Mouse (Mus musculus): ENCODE results near the gene Psmd10. TPM values are rescaled to one million over a fixed set of nuclear protein-coding genes. Genes with fewer than 3 reads are reported as not detected.
A peak's percentile ranks its signal among the peaks of the same experiment; 100 is the strongest.

The Psmd10 gene
- polyA plus RNA-seq, 1 experiment = 0.36 TPM

- Histone ChIP-seq H3K9me3 (ENCODE audit: control insufficient read depth, low read length) (no peaks in the 10 kb centered on the region), H3K4me3 (replicated peaks) (no peak overlapping the region)
- TF ChIP-seq GATA1 (IDR thresholded peaks at IDR 0.05; ENCODE audit: low read length) = no peak
- no peak for TF ChIP-seq TAL1 (IDR thresholded peaks at IDR 0.05; ENCODE audit: low read length)
Measured at GRCm38 (mm10) chrX:140979546-140979945, 23.0 kb upstream of the Psmd10 start.

DNA sequence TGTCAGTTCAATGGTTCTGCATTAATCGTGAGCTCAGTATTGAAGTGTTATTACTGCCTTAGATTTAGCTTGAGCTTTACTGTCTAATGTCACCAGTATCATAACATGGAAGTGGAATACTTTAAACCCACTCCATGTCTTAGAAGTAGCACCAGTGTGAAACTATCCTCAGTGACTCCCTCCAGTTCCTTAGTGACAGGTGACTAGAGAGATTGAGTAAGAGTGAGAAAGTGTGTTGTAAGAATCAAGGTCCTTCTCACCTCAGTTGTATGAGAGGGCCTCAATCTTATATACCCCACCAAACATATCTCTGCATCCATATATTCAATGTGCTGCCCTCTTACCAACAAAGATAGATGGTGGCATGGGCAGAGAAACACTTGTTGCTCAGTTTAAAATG, 22.4 kb upstream of the Psmd10 start:
- Histone ChIP-seq H3K4me3 (replicated peaks) (no peak overlapping the region), H3K4me1 (ENCODE audit: control insufficient read depth) (peaks cover 5% of the 10 kb centered on the region), H3K9me3 (ENCODE audit: control insufficient read depth, low read length) (no peaks in the 10 kb centered on the region), H3K27me3 (ENCODE audit: control insufficient read depth) (0 out of 2 replicates have a peak, but pooled peaks cover 4% of the 10 kb centered on the region), H3K36me3 (ENCODE audit: control insufficient read depth) (peaks cover 2% of the 10 kb centered on the region)
- TF ChIP-seq TAL1 (IDR thresholded peaks at IDR 0.05; ENCODE audit: low read length) (no peak), GATA1 (IDR thresholded peaks at IDR 0.05; ENCODE audit: low read length) (no peak)

More at GRCm38 (mm10) chrX:140979546-140979945, 23.0 kb upstream of the Psmd10 start:
- Histone ChIP-seq H3K27me3 (ENCODE audit: control insufficient read depth) (0 out of 2 replicates have a peak, but pooled peaks cover 4% of the 10 kb centered on the region), H3K36me3 (ENCODE audit: control insufficient read depth) (peaks cover 2% of the 10 kb centered on the region), H3K4me1 (ENCODE audit: control insufficient read depth) (peaks cover 5% of the 10 kb centered on the region)

GRCm38 (mm10) chrX:140956959-140957358, 431 bp upstream of the Psmd10 start:
- no peak for TF ChIP-seq GATA1 (IDR thresholded peaks at IDR 0.05; ENCODE audit: low read length)
- no peak for TF ChIP-seq TAL1 (IDR thresholded peaks at IDR 0.05; ENCODE audit: low read length)
- H3K4me1 ChIP-seq (ENCODE audit: control insufficient read depth) = peaks cover 25% of the 10 kb centered on the region
- peaks cover 2% of the 10 kb centered on the region; the same call in 1 of the 2 replicates for H3K27me3 ChIP-seq (ENCODE audit: control insufficient read depth)
- H3K36me3 ChIP-seq (ENCODE audit: control insufficient read depth) = peaks cover 35% of the 10 kb centered on the region
- no peaks in the 10 kb centered on the region for H3K9me3 ChIP-seq (ENCODE audit: control insufficient read depth, low read length)
- H3K4me3 ChIP-seq (replicated peaks) = peak overlapping the region; percentile 84

GRCm38 (mm10) chrX:140953618-140954017, 2.9 kb downstream of the Psmd10 start:
- H3K4me3 ChIP-seq (replicated peaks) = peak overlapping the region; percentile 84
- peak; percentile 72 for TF ChIP-seq GATA1 (IDR thresholded peaks at IDR 0.05; ENCODE audit: low read length)
- TF ChIP-seq TAL1 (IDR thresholded peaks at IDR 0.05; ENCODE audit: low read length) = peak; percentile 56; the same call in 2 of the 3 replicates

DNA sequence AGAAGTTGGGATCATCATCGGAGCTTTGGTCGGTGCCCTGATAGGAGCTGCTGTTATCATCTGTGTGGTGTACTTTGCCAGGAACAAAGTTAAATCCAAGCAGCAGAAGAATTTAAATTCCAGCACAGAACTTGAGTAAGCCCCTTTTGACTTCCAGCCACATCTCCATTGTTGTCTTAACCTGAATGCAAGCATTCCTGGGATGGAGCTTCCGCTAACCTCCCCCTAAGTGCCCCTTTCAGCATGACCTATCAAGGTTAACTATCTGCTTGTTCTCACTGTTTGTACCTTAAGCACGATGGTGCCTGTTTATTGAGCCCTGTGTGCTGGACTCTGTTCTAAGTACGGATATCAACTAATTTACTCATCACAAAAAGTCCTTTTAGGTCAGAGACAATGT, 20.3 kb downstream of the Psmd10 start:
- H3K9me3 ChIP-seq (ENCODE audit: control insufficient read depth, low read length) = no peaks in the 10 kb centered on the region
- H3K27me3 ChIP-seq (ENCODE audit: control insufficient read depth) = peaks cover 9% of the 10 kb centered on the region
- no peak overlapping the region for H3K4me3 ChIP-seq (replicated peaks)
- H3K4me1 ChIP-seq (ENCODE audit: control insufficient read depth) = no peaks in the 10 kb centered on the region
- TF ChIP-seq GATA1 (IDR thresholded peaks at IDR 0.05; ENCODE audit: low read length) (no peak), TAL1 (IDR thresholded peaks at IDR 0.05; ENCODE audit: low read length) (no peak)
- H3K36me3 ChIP-seq (ENCODE audit: control insufficient read depth) = no peaks in the 10 kb centered on the region

More at GRCm38 (mm10) chrX:140953618-140954017, 2.9 kb downstream of the Psmd10 start:
- peaks cover 25% of the 10 kb centered on the region for H3K4me1 ChIP-seq (ENCODE audit: control insufficient read depth)
- peaks cover 2% of the 10 kb centered on the region; the same call in 1 of the 2 replicates for H3K27me3 ChIP-seq (ENCODE audit: control insufficient read depth)
- H3K9me3 ChIP-seq (ENCODE audit: control insufficient read depth, low read length) = no peaks in the 10 kb centered on the region
- H3K36me3 ChIP-seq (ENCODE audit: control insufficient read depth) = peaks cover 61% of the 10 kb centered on the region

- TF ChIP-seq TAL1 (IDR thresholded peaks at IDR 0.05; ENCODE audit: low read length) = no peak
- no peak for TF ChIP-seq GATA1 (IDR thresholded peaks at IDR 0.05; ENCODE audit: low read length)
- H3K4me1 ChIP-seq (ENCODE audit: control insufficient read depth) = no peaks in the 10 kb centered on the region
- no peaks in the 10 kb centered on the region for H3K36me3 ChIP-seq (ENCODE audit: control insufficient read depth)
- H3K4me3 ChIP-seq (replicated peaks) = no peak overlapping the region
- H3K9me3 ChIP-seq (ENCODE audit: control insufficient read depth, low read length) = no peaks in the 10 kb centered on the region
- peaks cover 9% of the 10 kb centered on the region for H3K27me3 ChIP-seq (ENCODE audit: control insufficient read depth)
Measured at GRCm38 (mm10) chrX:140933263-140933662, 23.3 kb downstream of the Psmd10 start.

- Histone ChIP-seq H3K9me3 (ENCODE audit: control insufficient read depth, low read length) (no peaks in the 10 kb centered on the region), H3K4me3 (replicated peaks) (no peak overlapping the region), H3K27me3 (ENCODE audit: control insufficient read depth) (peaks cover 9% of the 10 kb centered on the region), H3K36me3 (ENCODE audit: control insufficient read depth) (no peaks in the 10 kb centered on the region), H3K4me1 (ENCODE audit: control insufficient read depth) (no peaks in the 10 kb centered on the region)
- TF ChIP-seq GATA1 (IDR thresholded peaks at IDR 0.05; ENCODE audit: low read length) = no peak
- TF ChIP-seq TAL1 (IDR thresholded peaks at IDR 0.05; ENCODE audit: low read length) = no peak
Measured at GRCm38 (mm10) chrX:140932066-140932465, 24.5 kb downstream of the Psmd10 start.

DNA sequence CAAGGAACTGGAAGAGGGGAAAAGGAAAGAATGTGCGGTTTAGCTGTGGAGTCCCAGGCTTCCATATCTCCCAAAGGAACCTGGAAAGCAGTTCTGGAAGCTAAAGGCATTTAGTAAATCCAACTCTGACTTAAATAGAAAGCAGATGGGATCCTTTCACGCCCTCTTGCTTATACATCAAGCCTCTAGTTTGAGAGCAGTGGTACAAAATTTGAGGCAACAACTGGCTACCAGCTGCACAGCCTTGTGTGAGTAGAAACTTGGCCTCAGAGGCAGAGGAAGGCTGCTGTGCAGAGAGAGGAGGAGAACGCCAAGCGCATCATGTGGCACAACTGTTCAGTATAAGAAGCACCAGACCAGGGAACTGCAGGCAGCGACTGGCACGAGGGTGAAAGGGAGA, 35.2 kb downstream of the Psmd10 start:
- Histone ChIP-seq H3K36me3 (ENCODE audit: control insufficient read depth) (no peaks in the 10 kb centered on the region), H3K27me3 (ENCODE audit: control insufficient read depth) (peaks cover 3% of the 10 kb centered on the region; the same call in 1 of the 2 replicates), H3K4me3 (replicated peaks) (no peak overlapping the region), H3K4me1 (ENCODE audit: control insufficient read depth) (no peaks in the 10 kb centered on the region), H3K9me3 (ENCODE audit: control insufficient read depth, low read length) (no peaks in the 10 kb centered on the region)
- TF ChIP-seq TAL1 (IDR thresholded peaks at IDR 0.05; ENCODE audit: low read length) = no peak
- TF ChIP-seq GATA1 (IDR thresholded peaks at IDR 0.05; ENCODE audit: low read length) = no peak

DNA sequence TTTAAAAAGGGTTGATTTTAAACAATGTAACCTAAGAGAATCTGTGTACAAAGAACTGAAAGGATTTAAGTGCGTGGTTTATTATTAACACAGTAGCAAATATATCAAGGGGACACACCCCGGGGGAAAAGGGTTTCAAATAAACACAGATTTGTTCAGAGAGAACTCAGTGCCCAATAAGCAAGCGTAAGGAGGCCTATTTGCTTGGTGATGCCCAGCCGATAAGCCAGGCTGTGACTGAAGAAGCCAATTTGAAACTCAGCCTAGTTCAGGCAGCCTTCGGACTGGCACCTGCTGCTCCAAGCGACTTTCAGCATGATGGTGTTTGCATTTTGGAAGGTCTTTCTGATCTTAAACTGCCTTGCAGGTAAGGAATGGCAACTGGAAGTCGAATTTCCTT, 49.2 kb downstream of the Psmd10 start, which contains the start of gene Vsig1:
Vsig1 (plus strand) TSS at position 249 of the 400 bp plus-strand sequence.
- H3K4me3 ChIP-seq (replicated peaks) = no peak within 1 kb of the TSS
- H3K4me1 ChIP-seq (ENCODE audit: control insufficient read depth) = no peaks in the 10 kb centered on the region
- no peak for TF ChIP-seq GATA1 (IDR thresholded peaks at IDR 0.05; ENCODE audit: low read length)
- no peak for TF ChIP-seq TAL1 (IDR thresholded peaks at IDR 0.05; ENCODE audit: low read length)
- no peaks in the 10 kb centered on the region for H3K9me3 ChIP-seq (ENCODE audit: control insufficient read depth, low read length)
- no peaks in the 10 kb centered on the region; the same call in 1 of the 2 replicates for H3K27me3 ChIP-seq (ENCODE audit: control insufficient read depth)
- H3K36me3 ChIP-seq (ENCODE audit: control insufficient read depth) = no peaks in the 10 kb centered on the region

DNA sequence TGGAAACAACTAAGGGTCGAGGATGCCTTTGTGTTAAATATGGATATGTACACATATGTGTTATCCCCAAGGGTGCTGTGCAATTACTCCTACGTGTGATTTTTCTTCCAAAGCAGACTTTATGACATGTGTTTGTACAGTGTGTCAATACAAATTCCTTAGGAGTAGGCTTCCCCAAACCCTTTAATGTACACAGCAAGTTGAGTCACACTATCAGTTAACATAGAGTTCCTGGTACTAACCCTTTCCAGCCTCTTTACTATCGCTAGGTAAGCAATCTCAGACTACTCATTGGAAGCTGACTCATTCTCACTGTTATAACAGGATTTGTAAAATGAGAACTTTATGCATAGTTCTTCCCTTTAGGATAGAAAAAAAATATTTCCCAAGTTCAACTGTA, 53.0 kb downstream of the Psmd10 start:
- Histone ChIP-seq H3K4me3 (replicated peaks) (no peak overlapping the region), H3K4me1 (ENCODE audit: control insufficient read depth) (no peaks in the 10 kb centered on the region), H3K36me3 (ENCODE audit: control insufficient read depth) (no peaks in the 10 kb centered on the region), H3K9me3 (ENCODE audit: control insufficient read depth, low read length) (no peaks in the 10 kb centered on the region), H3K27me3 (ENCODE audit: control insufficient read depth) (no peaks in the 10 kb centered on the region; the same call in 1 of the 2 replicates)
- no peak for TF ChIP-seq TAL1 (IDR thresholded peaks at IDR 0.05; ENCODE audit: low read length)

Other genes starting within 250 kb of the Psmd10 start
- not detected in 2 replicates for gene Tex13b, start 143.3 kb downstream of the Psmd10 start, polyA plus RNA-seq (2012)
- gene Vsig1, start 49.1 kb downstream of the Psmd10 start, polyA plus RNA-seq (2012) = not detected in 2 replicates
- 0.52 and 0.74 TPM in 2 replicates for gene Atg4a, start 179 bp upstream of the Psmd10 start, polyA plus RNA-seq (2012)

All from erythroblast, embryonic 14.5 days (primary cell).